Mouse (Mus musculus): Measurements from ENCODE around the gene Rerg. TPM values are rescaled to one million over a fixed set of nuclear protein-coding genes. Genes with fewer than 3 reads are reported as not detected.

The Rerg gene
- polyA plus RNA-seq, 1 experiment from 2014 or later = 2.5 TPM

GRCm38 (mm10) chr6:137143818-137144525, 26.3 kb downstream of the Rerg start:
- Histone ChIP-seq H3K36me3 (no peaks in the 10 kb centered on the region), H3K4me3 (no peak overlapping the region), H3K4me2 (replicated peaks) (no peak overlapping the region), H3K9me3 (no peaks in the 10 kb centered on the region), H3K27me3 (no peaks in the 10 kb centered on the region; the same call in 1 of the 2 replicates), H3K9ac (replicated peaks) (no peak overlapping the region), H3K27ac (replicated peaks) (no peak overlapping the region), H3K4me1 (peaks cover 16% of the 10 kb centered on the region)
- 87% methylated on average over 7 of the region's 7 CpGs for WGBS
- no peak for ATAC-seq (ENCODE audit: low FRiP score, low read depth)

GRCm38 (mm10) chr6:137142796-137143195, 27.5 kb downstream of the Rerg start:
- H3K36me3 ChIP-seq = no peaks in the 10 kb centered on the region
- no peaks in the 10 kb centered on the region for H3K9me3 ChIP-seq
- H3K4me3 ChIP-seq = peak overlapping the region; percentile 25
- H3K4me2 ChIP-seq (replicated peaks) = peak overlapping the region; percentile 49
- H3K27ac ChIP-seq (replicated peaks) = 0 out of 2 replicates have a peak overlapping the region, but pooled peaks have one; percentile 30
- 0% methylated on average over 8 of the region's 11 CpGs for WGBS
- H3K9ac ChIP-seq (replicated peaks) = no peak overlapping the region; the same call in 1 of the 2 replicates
- peaks cover 16% of the 10 kb centered on the region for H3K4me1 ChIP-seq
- peak; percentile 78 for ATAC-seq (ENCODE audit: low FRiP score, low read depth)
- H3K27me3 ChIP-seq = no peaks in the 10 kb centered on the region; the same call in 1 of the 2 replicates

- peaks cover 18% of the 10 kb centered on the region for H3K4me1 ChIP-seq
- H3K27me3 ChIP-seq = no peaks in the 10 kb centered on the region; the same call in 1 of the 2 replicates
- no peaks in the 10 kb centered on the region for H3K36me3 ChIP-seq
- H3K9ac ChIP-seq (replicated peaks) = no peak overlapping the region
- no peak overlapping the region for H3K4me2 ChIP-seq (replicated peaks)
- ATAC-seq (ENCODE audit: low FRiP score, low read depth) = no peak
- no peak overlapping the region for H3K27ac ChIP-seq (replicated peaks)
- H3K9me3 ChIP-seq = no peaks in the 10 kb centered on the region
- 58% methylated on average over 5 of the region's 5 CpGs for WGBS
- H3K4me3 ChIP-seq = no peak overlapping the region
These were observed 29.0 kb downstream of the Rerg start for GRCm38 (mm10) chr6:137141247-137141820.

GRCm38 (mm10) chr6:137138822-137139221, 31.5 kb downstream of the Rerg start:
- Histone ChIP-seq H3K27me3 (no peaks in the 10 kb centered on the region; the same call in 1 of the 2 replicates), H3K27ac (replicated peaks) (no peak overlapping the region), H3K4me3 (no peak overlapping the region), H3K4me1 (peaks cover 29% of the 10 kb centered on the region), H3K4me2 (replicated peaks) (no peak overlapping the region), H3K36me3 (no peaks in the 10 kb centered on the region), H3K9ac (replicated peaks) (no peak overlapping the region), H3K9me3 (no peaks in the 10 kb centered on the region)
- no peak for ATAC-seq (ENCODE audit: low FRiP score, low read depth)
- WGBS = 73% methylated on average over 8 of the region's 8 CpGs

- no peak for ATAC-seq (ENCODE audit: low FRiP score, low read depth)
- Histone ChIP-seq H3K27me3 (no peaks in the 10 kb centered on the region; the same call in 1 of the 2 replicates), H3K36me3 (no peaks in the 10 kb centered on the region), H3K27ac (replicated peaks) (no peak overlapping the region), H3K4me1 (peaks cover 29% of the 10 kb centered on the region), H3K4me3 (no peak overlapping the region), H3K9me3 (no peaks in the 10 kb centered on the region), H3K4me2 (replicated peaks) (no peak overlapping the region), H3K9ac (replicated peaks) (no peak overlapping the region)
- WGBS = 75% methylated on average over 3 of the region's 3 CpGs
These were observed 31.9 kb downstream of the Rerg start for GRCm38 (mm10) chr6:137138391-137138790.

- WGBS = 81% methylated on average over 4 of the region's 4 CpGs
- no peak overlapping the region for H3K4me2 ChIP-seq (replicated peaks)
These were observed 33.9 kb downstream of the Rerg start for GRCm38 (mm10) chr6:137136401-137136800.

GRCm38 (mm10) chr6:137135506-137136391, 34.5 kb downstream of the Rerg start:
- WGBS = 40% methylated on average over 20 of the region's 20 CpGs
- Histone ChIP-seq H3K4me1 (peaks cover 18% of the 10 kb centered on the region), H3K4me2 (replicated peaks) (peak overlapping the region; percentile 6; the same call in 1 of the 2 replicates), H3K36me3 (no peaks in the 10 kb centered on the region), H3K27me3 (no peaks in the 10 kb centered on the region; the same call in 1 of the 2 replicates), H3K27ac (replicated peaks) (no peak overlapping the region), H3K9ac (replicated peaks) (0 out of 2 replicates have a peak overlapping the region, but pooled peaks have one; percentile 2), H3K9me3 (no peaks in the 10 kb centered on the region), H3K4me3 (no peak overlapping the region)
- ATAC-seq (ENCODE audit: low FRiP score, low read depth) = peak; percentile 53; the same call in 1 of the 2 replicates

More at GRCm38 (mm10) chr6:137136401-137136800, 33.9 kb downstream of the Rerg start:
- ATAC-seq (ENCODE audit: low FRiP score, low read depth) = 0 out of 2 replicates have a peak, but pooled peaks have one; percentile 39
- Histone ChIP-seq H3K4me3 (no peak overlapping the region), H3K27me3 (no peaks in the 10 kb centered on the region; the same call in 1 of the 2 replicates), H3K4me1 (peaks cover 18% of the 10 kb centered on the region), H3K27ac (replicated peaks) (no peak overlapping the region), H3K9ac (replicated peaks) (no peak overlapping the region), H3K36me3 (no peaks in the 10 kb centered on the region), H3K9me3 (no peaks in the 10 kb centered on the region)

GRCm38 (mm10) chr6:137131794-137132193, 38.5 kb downstream of the Rerg start:
- Histone ChIP-seq H3K9me3 (no peaks in the 10 kb centered on the region), H3K27me3 (no peaks in the 10 kb centered on the region; the same call in 1 of the 2 replicates), H3K36me3 (no peaks in the 10 kb centered on the region), H3K27ac (replicated peaks) (no peak overlapping the region), H3K9ac (replicated peaks) (no peak overlapping the region), H3K4me1 (peaks cover 18% of the 10 kb centered on the region), H3K4me3 (no peak overlapping the region), H3K4me2 (replicated peaks) (no peak overlapping the region)
- ATAC-seq (ENCODE audit: low FRiP score, low read depth) = no peak
- 93% methylated on average over 1 of the region's 1 CpGs for WGBS

- no peaks in the 10 kb centered on the region; the same call in 1 of the 2 replicates for H3K27me3 ChIP-seq
- H3K9ac ChIP-seq (replicated peaks) = no peak overlapping the region
- H3K36me3 ChIP-seq = no peaks in the 10 kb centered on the region
- no peak overlapping the region for H3K4me2 ChIP-seq (replicated peaks)
- H3K4me1 ChIP-seq = peaks cover 16% of the 10 kb centered on the region
- H3K4me3 ChIP-seq = no peak overlapping the region
- no peak overlapping the region for H3K27ac ChIP-seq (replicated peaks)
- WGBS = 57% methylated on average over 6 of the region's 6 CpGs
- no peaks in the 10 kb centered on the region for H3K9me3 ChIP-seq
- no peak for ATAC-seq (ENCODE audit: low FRiP score, low read depth)
These were observed 38.9 kb downstream of the Rerg start for GRCm38 (mm10) chr6:137131349-137131748.

- Histone ChIP-seq H3K27me3 (no peaks in the 10 kb centered on the region), H3K4me3 (no peak overlapping the region), H3K27ac (replicated peaks) (no peak overlapping the region), H3K4me1 (no peaks in the 10 kb centered on the region), H3K4me2 (replicated peaks) (no peak overlapping the region), H3K36me3 (no peaks in the 10 kb centered on the region), H3K9ac (replicated peaks) (no peak overlapping the region), H3K9me3 (no peaks in the 10 kb centered on the region)
- WGBS = 85% methylated on average over 5 of the region's 5 CpGs
- no peak for ATAC-seq (ENCODE audit: low FRiP score, low read depth)
These were observed 43.4 kb downstream of the Rerg start for GRCm38 (mm10) chr6:137126861-137127260.

GRCm38 (mm10) chr6:137126224-137126623, 44.1 kb downstream of the Rerg start:
- Histone ChIP-seq H3K4me2 (replicated peaks) (no peak overlapping the region), H3K9me3 (no peaks in the 10 kb centered on the region), H3K9ac (replicated peaks) (no peak overlapping the region), H3K27ac (replicated peaks) (no peak overlapping the region), H3K27me3 (no peaks in the 10 kb centered on the region), H3K4me1 (no peaks in the 10 kb centered on the region), H3K4me3 (no peak overlapping the region), H3K36me3 (no peaks in the 10 kb centered on the region)
- WGBS = 56% methylated on average over 2 of the region's 2 CpGs
- ATAC-seq (ENCODE audit: low FRiP score, low read depth) = no peak
